Mouse (Mus musculus) left cerebral cortex, adult 11 months (tissue): ENCODE measurements at regions not wholly inside any gene's neighbourhood (a gene's known extent, or its start where the extent isn't known, plus 50 kb on each side); places are given as distances from the start of the nearest gene placed in this dataset.
A peak's percentile ranks its signal among the peaks of the same experiment; 100 is the strongest.
"Not testable (repeated sequence)": the region's sequence is repeated elsewhere in the genome, so short reads cannot be mapped to it uniquely, and the experiment has no call there.

Experiments used
- DNase-seq: peaks from one replicate; pipeline ENCODE4 v3.0.0; 2022; ENCODE audit warnings: low spot score

GRCm38 (mm10) chr3:22815842-22816241, 739.4 kb downstream of the Tbl1xr1 start:
- DNase-seq = no peak

DNA sequence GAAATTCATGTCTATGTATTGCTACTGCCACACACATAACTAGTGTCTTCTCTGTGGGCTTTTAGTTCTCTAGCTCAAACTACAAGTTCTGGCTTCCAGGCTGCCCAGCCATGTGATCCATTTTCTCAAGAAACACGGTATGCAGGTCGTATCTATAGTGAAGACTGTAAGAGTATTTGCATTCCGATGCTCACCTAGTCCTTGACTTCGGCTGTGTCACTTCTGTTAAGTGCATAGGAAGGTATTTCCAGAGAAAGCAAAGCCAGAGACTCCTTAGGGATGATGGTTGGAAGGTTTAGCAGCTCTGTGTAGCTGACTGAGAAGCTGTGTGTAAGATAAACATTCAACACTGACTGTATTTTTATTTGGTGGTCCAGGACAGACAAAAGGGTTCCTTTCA, 750.0 kb downstream of the Tbl1xr1 start:
- no peak for DNase-seq

GRCm38 (mm10) chr3:22838986-22839385, 762.5 kb downstream of the Tbl1xr1 start:
- no peak for DNase-seq

DNA sequence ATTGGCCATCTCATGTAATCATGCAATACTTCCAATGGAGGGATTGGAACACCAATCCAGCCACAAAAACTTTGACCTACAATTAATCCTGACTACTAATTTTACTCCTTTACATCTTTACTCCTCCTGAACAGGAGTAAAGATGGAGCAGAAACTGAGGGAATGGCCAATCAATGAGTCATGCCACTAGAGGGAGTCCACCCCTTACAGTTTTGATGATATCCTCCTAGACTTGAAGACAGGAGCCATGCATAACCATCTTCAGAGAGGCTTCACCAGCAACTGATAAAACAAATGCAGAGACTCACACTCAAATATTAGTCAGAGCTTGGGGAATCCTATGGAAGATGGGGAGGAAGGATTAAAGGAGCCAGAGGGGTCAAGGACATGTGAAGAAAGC, 774.0 kb downstream of the Tbl1xr1 start:
- DNase-seq = no peak

DNA sequence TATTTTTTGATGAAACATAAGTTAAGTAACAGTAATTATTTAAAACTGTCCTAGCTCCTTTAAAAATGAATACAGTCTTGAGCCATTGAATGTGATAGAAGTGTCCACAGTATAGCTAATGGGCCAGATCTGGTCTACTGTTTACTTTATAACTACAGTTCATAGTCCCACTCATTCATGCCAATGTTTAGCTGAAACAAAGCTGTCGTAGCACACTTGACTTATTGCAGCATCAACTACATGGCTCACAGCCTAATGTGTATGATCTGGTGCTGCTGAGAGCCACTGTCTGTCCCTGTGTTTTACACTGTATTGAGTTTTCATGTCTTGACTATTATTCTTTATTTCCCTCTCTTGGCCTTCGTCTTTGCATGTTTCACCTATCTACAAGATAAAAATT, 787.1 kb downstream of the Tbl1xr1 start:
- DNase-seq = no peak

GRCm38 (mm10) chr3:22877883-22878282, 801.4 kb downstream of the Tbl1xr1 start:
- DNase-seq = no peak

DNA sequence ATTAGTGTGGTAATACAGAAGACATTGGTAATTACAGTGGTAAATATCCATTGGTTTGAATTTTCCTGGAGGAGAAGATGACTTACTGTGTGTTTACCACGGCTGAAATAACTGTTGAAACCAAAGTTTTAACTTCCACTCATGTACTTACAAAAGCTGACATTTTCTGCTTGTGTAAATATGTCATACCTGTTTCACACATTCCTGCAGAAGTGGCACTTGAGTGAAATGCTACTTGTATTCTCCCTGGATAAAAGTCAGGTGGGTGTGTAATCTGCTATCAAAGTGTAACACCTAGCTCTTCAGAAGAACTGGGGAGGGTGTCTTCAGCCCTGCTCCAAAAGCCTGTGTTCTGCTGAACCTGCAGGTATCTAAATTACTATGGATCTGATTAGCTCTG, 816.3 kb downstream of the Tbl1xr1 start:
- no peak for DNase-seq

GRCm38 (mm10) chr3:22897651-22898050, 821.2 kb downstream of the Tbl1xr1 start:
- no peak for DNase-seq

DNA sequence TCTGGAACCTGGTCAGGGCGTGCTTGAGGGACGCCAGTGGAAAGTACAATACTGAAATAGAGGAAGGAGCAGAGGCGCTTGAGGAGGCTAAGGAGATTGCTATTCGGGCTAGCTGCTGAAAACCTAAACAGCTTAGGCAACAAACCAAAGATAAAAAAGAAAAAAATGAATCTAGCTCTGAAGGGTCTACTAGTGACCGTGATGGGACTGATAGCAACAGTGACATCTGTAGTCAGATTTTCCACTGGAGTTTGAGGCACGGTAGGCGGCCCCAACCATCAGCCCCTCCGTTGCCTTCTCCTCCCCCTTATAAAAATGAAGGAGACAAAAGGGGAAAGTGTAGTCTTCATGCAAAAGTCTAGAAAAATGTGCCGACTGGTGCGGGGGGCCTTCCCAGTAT, 824.5 kb downstream of the Tbl1xr1 start:
- DNase-seq = no peak

- DNase-seq = no peak
Observed at GRCm38 (mm10) chr3:22928970-22929369, 852.5 kb downstream of the Tbl1xr1 start.

DNA sequence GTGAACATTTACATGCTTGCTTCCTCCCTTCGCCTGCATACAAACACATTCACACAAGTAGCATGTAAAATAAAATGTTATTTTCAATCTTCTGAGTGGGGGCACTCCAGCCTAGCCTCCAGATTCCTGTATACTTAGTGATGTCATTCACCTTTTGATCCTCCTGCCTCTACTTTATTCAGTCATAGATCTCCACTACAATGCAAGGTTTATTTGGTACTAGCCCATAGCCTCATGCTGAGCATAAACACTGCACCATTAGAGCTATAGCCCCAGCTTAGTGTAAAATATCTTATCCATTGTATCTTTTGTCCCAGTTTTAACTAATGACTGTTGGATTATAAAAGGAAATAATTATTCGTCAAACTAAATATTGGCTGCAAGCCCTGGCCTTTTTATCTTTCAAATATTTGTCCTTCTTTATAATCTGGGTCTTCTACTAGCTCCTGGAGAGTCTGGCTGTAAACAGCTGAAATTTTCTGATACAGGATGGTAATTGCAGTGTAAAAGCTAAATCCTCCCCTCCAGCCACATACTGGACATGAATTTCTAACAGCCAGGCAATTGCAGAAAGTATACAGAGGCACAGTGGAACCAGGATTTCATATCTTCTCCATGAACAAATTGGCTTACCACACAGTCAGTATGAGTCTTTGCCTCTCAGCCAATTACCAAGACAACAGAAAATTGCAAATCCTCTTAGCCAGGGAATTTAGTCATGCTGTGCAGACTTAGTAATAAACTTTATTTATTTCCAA, 853.5 kb downstream of the Tbl1xr1 start:
- DNase-seq = no peak

GRCm38 (mm10) chr3:22945646-22946045, 869.2 kb downstream of the Tbl1xr1 start:
- DNase-seq = not testable (repeated sequence)

DNA sequence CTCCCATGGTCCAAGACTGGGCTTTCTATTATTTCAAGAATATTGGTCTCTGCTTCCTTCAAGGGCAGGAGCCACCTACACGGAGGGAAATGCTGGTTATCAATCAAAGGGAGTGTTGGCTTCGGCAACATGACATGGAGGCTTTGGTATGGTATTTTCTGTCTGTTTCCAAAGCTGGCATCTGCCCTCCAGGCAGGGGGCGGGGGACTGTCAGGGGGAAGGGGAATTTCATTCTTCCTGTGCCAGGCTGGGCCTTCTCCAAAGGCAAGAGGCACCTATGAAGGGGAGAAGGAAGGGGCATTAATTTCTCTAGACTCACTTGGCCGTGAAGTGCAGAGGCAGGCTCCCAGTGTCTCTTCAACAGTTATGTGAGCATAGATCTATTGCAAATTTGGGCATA, 870.7 kb downstream of the Tbl1xr1 start:
- DNase-seq = no peak

GRCm38 (mm10) chr3:22948168-22948768, 871.8 kb downstream of the Tbl1xr1 start:
- DNase-seq = no peak

- peak; percentile 2 for DNase-seq
Observed at GRCm38 (mm10) chr3:22957422-22957821, 881.0 kb downstream of the Tbl1xr1 start.

GRCm38 (mm10) chr3:22972681-22973080, 896.2 kb downstream of the Tbl1xr1 start:
- DNase-seq = no peak

- DNase-seq = no peak
Observed at GRCm38 (mm10) chr3:22976801-22977200, 900.3 kb downstream of the Tbl1xr1 start.

DNA sequence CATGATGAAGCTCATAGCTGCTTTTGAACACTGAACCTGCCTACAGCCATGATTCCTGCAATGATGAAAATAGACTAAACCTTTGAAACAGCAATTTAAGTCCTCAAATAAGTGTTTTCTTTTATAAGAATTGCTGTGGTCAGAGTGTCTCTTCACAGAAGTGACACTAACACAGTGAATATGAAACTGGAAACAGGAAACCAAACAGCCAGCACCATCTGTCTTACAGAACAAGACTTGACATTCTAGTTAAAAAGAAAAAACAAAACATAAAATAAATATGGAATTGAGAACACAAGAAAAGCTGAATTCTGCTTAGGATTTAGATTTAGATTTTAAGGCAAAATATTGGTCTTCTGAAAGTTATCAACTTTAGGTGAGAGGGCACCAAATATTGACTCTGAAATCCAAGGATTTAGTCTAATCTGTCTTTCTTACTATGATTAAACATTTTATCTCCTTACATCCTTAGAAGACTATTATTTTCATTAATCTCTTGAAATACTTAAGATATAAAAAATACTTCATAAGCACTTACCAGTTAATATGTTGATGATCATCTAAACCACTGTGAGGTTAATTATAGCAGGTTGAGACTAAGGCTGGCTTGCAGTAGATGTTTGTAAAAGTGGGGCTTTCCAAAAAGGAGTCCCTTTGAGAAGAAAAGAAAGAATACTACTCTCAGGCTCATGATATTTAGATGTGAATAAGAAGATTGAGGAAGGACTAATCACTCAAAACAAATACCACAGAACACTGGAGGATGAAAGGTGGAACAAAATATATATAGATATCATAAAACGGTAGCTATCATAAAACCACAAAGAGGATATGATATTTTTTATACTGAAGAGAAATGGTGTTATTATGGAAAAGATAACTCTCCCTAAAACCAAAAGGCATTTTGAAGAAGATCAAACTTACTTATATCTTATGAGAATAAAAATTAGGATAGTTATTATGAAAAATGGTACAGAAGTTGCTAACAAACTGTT, 903.7 kb downstream of the Tbl1xr1 start:
- no peak for DNase-seq

- DNase-seq = no peak
Observed at GRCm38 (mm10) chr3:22982430-22982829, 906.0 kb downstream of the Tbl1xr1 start.

DNA sequence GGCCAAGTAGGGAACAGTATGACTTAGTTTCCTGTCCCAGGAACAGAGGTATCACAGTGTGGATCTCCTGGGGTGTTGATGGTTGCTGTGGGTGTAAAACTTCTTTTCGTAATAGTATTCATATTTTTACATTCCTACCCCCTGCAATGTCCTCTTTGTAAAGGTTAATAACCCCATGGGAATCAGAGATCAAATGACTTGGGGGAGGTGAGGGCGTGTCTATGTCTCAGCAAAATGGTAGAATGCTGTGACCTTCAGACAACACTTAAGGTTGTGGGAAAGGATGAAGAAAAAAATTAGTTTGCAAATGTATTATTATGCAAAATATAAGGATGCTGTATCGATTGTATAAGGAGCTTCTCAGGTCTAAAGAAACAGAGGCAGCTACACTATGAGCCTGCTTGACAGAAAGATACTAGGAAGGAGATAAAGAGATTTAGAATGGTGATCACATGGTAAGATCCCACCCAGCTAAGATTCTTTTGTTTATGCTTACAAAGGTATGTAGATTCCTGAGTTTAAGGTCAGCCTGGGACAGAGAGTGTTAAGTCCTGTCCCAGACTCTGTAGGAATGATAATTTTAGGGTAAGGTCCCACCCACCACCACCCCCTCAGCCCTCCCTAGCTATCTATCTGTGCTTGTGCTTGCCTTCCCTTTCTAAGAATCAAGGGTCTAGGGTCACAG, 913.8 kb downstream of the Tbl1xr1 start:
- DNase-seq = no peak

DNA sequence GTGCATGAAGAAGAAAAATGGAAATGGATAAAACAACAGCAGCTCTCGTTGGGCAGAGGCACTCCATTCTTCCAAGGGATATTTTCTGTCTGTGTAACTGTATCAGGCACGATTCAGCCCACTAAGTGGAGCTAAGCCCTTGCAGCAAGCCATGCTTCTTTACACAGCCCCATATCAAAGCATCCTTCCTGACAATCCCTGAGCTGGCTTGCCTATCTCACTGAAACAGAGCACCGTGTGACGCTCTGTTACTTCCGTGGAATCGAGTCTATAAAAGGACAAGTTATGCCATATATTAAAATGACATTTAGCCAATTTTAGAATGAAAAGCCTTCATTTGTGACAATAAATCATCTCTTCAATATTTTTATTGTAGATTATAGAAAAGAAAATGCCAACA, 918.8 kb downstream of the Tbl1xr1 start:
- DNase-seq = no peak

DNA sequence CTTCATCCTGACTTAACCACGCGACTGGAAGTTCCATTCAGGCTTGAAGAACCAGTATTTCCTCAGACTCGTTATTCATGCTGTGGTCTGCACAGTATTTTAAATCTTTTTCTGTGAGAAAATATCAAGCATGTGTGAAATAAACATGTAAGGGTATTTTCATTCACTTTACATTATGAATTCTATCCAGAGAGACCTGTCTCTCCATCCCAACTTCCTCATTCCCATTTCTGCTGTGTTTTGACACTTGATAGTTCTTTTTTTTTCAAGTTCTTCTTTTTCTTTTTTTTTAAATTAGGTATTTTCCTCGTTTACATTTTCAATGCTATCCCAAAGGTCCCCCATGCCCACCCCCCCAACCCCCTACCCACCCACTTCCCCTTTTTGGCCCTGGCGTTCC, 919.4 kb downstream of the Tbl1xr1 start:
- DNase-seq = no peak
